Mouse (Mus musculus) neural tube, embryonic 14.5 days (tissue): ENCODE data around the gene Gria1. TPM values are rescaled to one million over a fixed set of nuclear protein-coding genes. Genes with fewer than 3 reads are reported as not detected.

Experiments
- ATAC-seq: fragments of 200-750 bp; cut with Nextera tagmentation; 2 replicates; pipeline ENCODE4 v1.8.0; 2017; ENCODE audit warnings: low read depth, mild to moderate bottlenecking, moderate TSS enrichment, moderate library complexity
- H3K27ac ChIP-seq: fragments of 300-500 bp; sonication (generic); 2 replicates; pipeline ENCODE4 v1.5.1; 2014; ENCODE audit warnings: low read depth, mild to moderate bottlenecking, control low read depth, low read length, moderate library complexity, mixed read lengths
- H3K27me3 ChIP-seq: fragments of 300-500 bp; sonication (generic); 2 replicates; pipeline ENCODE4 v1.6.1; 2014; ENCODE audit warnings: low read length; ENCODE audit not compliant: control insufficient read depth, insufficient read depth
- H3K36me3 ChIP-seq: fragments of 300-500 bp; sonication (generic); 2 replicates; pipeline ENCODE4 v1.6.1; 2014; ENCODE audit warnings: low read length, mixed read lengths; ENCODE audit not compliant: control insufficient read depth, insufficient read depth
- H3K4me1 ChIP-seq: fragments of 300-500 bp; sonication (generic); 2 replicates; pipeline ENCODE4 v1.6.1; 2014; ENCODE audit warnings: low read length; ENCODE audit not compliant: control insufficient read depth, insufficient read depth
- H3K4me2 ChIP-seq: fragments of 300-500 bp; sonication (generic); 2 replicates; pipeline ENCODE4 v1.6.1; 2014; ENCODE audit warnings: mild to moderate bottlenecking, low read depth, low read length, control low read depth
- H3K4me3 ChIP-seq: fragments of 300-500 bp; sonication (generic); 2 replicates; pipeline ENCODE4 v1.5.1; 2014; ENCODE audit warnings: low read depth, low read length, control low read depth, mixed read lengths
- H3K9ac ChIP-seq: fragments of 300-500 bp; sonication (generic); replicated peaks from 2 replicates; pipeline ENCODE4 v1.6.1; 2014; ENCODE audit warnings: low read depth, mild to moderate bottlenecking, control low read depth, low read length, mixed read lengths
- H3K9me3 ChIP-seq: fragments of 300-500 bp; sonication (generic); 2 replicates; pipeline ENCODE4 v1.6.1; 2016; ENCODE audit warnings: low read length; ENCODE audit not compliant: control insufficient read depth
- WGBS: fragments of 180-500 bp; shearing (Covaris S2); extraction: QIAGEN DNeasy Blood & Tissue Kit; methylation state at CpG from one replicate; pipeline ENCODE4 v1.1.7; 2014; 5-methylcytosine and 5-hydroxymethylcytosine counted together
- polyA plus RNA-seq: library from polyadenylated mRNA; unstranded; fragments of >200 nt; fragmentation: Nextera tagmentation; extraction: Ambion mirVana; gene quantifications from 2 replicates; pipeline ENCODE4 v1.2.1, GENCODE M21; 2014

Gene Gria1
- polyA plus RNA-seq, 1 experiment from 2014 or later: 59.1 TPM

GRCm38 (mm10) chr11:57214079-57214478 lies 202.9 kb downstream of the Gria1 start:
- H3K4me2 ChIP-seq: no peak overlapping the region
- H3K36me3 ChIP-seq: 0 out of 2 replicates have a peak, but pooled peaks cover 3% of the 10 kb centered on the region
- H3K9ac ChIP-seq: no peak overlapping the region
- H3K4me3 ChIP-seq: no peak overlapping the region
- no peak overlapping the region for H3K27ac ChIP-seq
- H3K4me1 ChIP-seq: no peaks in the 10 kb centered on the region
- ATAC-seq: no peak
- H3K9me3 ChIP-seq: no peaks in the 10 kb centered on the region
- 93% methylated on average over 7 of the region's 7 CpGs for WGBS
- no peaks in the 10 kb centered on the region for H3K27me3 ChIP-seq

- Histone ChIP-seq H3K4me2 (no peak overlapping the region), H3K9ac (no peak overlapping the region), H3K9me3 (no peaks in the 10 kb centered on the region), H3K36me3 (0 out of 2 replicates have a peak, but pooled peaks cover 3% of the 10 kb centered on the region), H3K27me3 (no peaks in the 10 kb centered on the region), H3K4me1 (no peaks in the 10 kb centered on the region), H3K4me3 (no peak overlapping the region), H3K27ac (no peak overlapping the region)
- 89% methylated on average over 5 of the region's 5 CpGs for WGBS
- no peak for ATAC-seq
These were observed 203.4 kb downstream of the Gria1 start for GRCm38 (mm10) chr11:57214583-57214982.

- Histone ChIP-seq H3K9me3 (no peaks in the 10 kb centered on the region), H3K4me2 (no peak overlapping the region), H3K9ac (no peak overlapping the region), H3K27me3 (no peaks in the 10 kb centered on the region), H3K4me3 (no peak overlapping the region), H3K27ac (no peak overlapping the region), H3K36me3 (no peaks in the 10 kb centered on the region), H3K4me1 (no peaks in the 10 kb centered on the region)
- no peak for ATAC-seq
- WGBS: 31% methylated on average over 8 of the region's 8 CpGs
These were observed 211.8 kb downstream of the Gria1 start for GRCm38 (mm10) chr11:57222797-57223569.

- no peaks in the 10 kb centered on the region for H3K36me3 ChIP-seq
- no peaks in the 10 kb centered on the region for H3K9me3 ChIP-seq
- no peak overlapping the region for H3K9ac ChIP-seq
- H3K27me3 ChIP-seq: no peaks in the 10 kb centered on the region
- WGBS: 94% methylated on average over 2 of the region's 2 CpGs
- ATAC-seq: no peak
- H3K4me1 ChIP-seq: no peaks in the 10 kb centered on the region
- H3K27ac ChIP-seq: no peak overlapping the region
- H3K4me3 ChIP-seq: no peak overlapping the region
- no peak overlapping the region for H3K4me2 ChIP-seq
These were observed 224.3 kb downstream of the Gria1 start for GRCm38 (mm10) chr11:57235446-57235845.

GRCm38 (mm10) chr11:57236431-57236830 lies 225.2 kb downstream of the Gria1 start:
- Histone ChIP-seq H3K27me3 (no peaks in the 10 kb centered on the region), H3K9ac (no peak overlapping the region), H3K9me3 (no peaks in the 10 kb centered on the region), H3K4me1 (no peaks in the 10 kb centered on the region), H3K4me3 (no peak overlapping the region), H3K4me2 (no peak overlapping the region), H3K36me3 (no peaks in the 10 kb centered on the region), H3K27ac (no peak overlapping the region)
- ATAC-seq: no peak
- WGBS: 90% methylated on average over 1 of the region's 1 CpGs

GRCm38 (mm10) chr11:57239758-57240157 lies 228.6 kb downstream of the Gria1 start:
- Histone ChIP-seq H3K9ac (no peak overlapping the region), H3K9me3 (no peaks in the 10 kb centered on the region), H3K27ac (no peak overlapping the region), H3K4me1 (no peaks in the 10 kb centered on the region), H3K27me3 (no peaks in the 10 kb centered on the region), H3K36me3 (no peaks in the 10 kb centered on the region), H3K4me2 (no peak overlapping the region), H3K4me3 (no peak overlapping the region)
- ATAC-seq: no peak
- 6% methylated on average over 3 of the region's 3 CpGs for WGBS

- Histone ChIP-seq H3K4me3 (no peak overlapping the region), H3K9me3 (no peaks in the 10 kb centered on the region), H3K36me3 (no peaks in the 10 kb centered on the region), H3K27ac (no peak overlapping the region), H3K9ac (no peak overlapping the region), H3K27me3 (no peaks in the 10 kb centered on the region), H3K4me1 (peaks cover 1% of the 10 kb centered on the region; the same call in 1 of the 2 replicates), H3K4me2 (no peak overlapping the region)
- no peak for ATAC-seq
These were observed 232.6 kb downstream of the Gria1 start for GRCm38 (mm10) chr11:57243835-57244234.

GRCm38 (mm10) chr11:57244543-57244942 lies 233.4 kb downstream of the Gria1 start:
- H3K9me3 ChIP-seq: no peaks in the 10 kb centered on the region
- ATAC-seq: no peak
- H3K36me3 ChIP-seq: no peaks in the 10 kb centered on the region
- H3K4me2 ChIP-seq: no peak overlapping the region
- H3K27me3 ChIP-seq: no peaks in the 10 kb centered on the region
- WGBS: 93% methylated on average over 6 of the region's 6 CpGs
- no peak overlapping the region for H3K4me3 ChIP-seq
- no peak overlapping the region for H3K27ac ChIP-seq
- H3K4me1 ChIP-seq: peaks cover 3% of the 10 kb centered on the region; the same call in 1 of the 2 replicates
- H3K9ac ChIP-seq: no peak overlapping the region

GRCm38 (mm10) chr11:57248870-57249269 lies 237.7 kb downstream of the Gria1 start:
- peak; percentile 34; the same call in 1 of the 2 replicates for ATAC-seq
- peaks cover 6% of the 10 kb centered on the region; the same call in 1 of the 2 replicates for H3K4me1 ChIP-seq
- no peak overlapping the region for H3K27ac ChIP-seq
- no peaks in the 10 kb centered on the region for H3K9me3 ChIP-seq
- H3K27me3 ChIP-seq: no peaks in the 10 kb centered on the region
- no peak overlapping the region for H3K4me2 ChIP-seq
- H3K4me3 ChIP-seq: no peak overlapping the region
- H3K36me3 ChIP-seq: no peaks in the 10 kb centered on the region
- no peak overlapping the region for H3K9ac ChIP-seq
- 36% methylated on average over 4 of the region's 4 CpGs for WGBS
